9 mouse cellular contexts compared by ENCODE assay signal in the genomic region with DNA sequence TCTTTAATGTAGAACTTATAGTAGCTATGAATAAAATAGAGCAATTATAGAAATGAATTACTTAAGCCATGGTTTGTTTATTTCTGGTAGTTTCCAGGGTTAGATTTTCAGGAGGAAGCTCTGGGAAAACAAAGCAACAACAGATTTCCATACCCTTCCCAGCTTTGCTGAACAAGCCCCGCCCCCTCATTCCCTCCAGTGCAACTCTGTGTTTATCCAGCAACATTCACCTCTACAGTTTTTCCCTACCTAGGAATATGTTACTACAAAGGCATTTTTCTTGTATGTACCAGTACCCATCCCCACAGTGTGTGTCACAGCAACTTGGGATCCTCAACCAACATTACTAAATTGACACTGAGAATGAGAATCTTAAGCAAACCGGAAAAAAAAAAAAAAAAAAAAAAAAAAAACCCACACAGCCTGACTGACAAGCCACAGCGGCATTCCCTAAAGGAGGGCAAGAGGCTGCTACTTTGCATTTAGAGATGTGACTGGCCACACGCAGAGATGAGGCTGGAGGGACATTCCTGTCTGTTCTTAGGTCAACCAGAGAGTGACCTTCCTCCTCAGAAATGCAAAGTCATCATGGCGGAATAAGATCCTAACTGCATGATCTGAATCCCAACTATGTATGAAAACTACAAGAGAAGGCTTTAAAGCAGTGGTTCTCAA.
DNase-seq lines count a peak whose midpoint lies in the region; ATAC-seq lines count a peak whose summit lies in the region.
"Had no signal": no experiment of that assay in that cellular context is flagged by ENCODE, and none has a peak within 500 bp of the region (broad histone marks: within the 10 kb centered on the region; RNA-seq: fewer than 3 reads in every experiment).

No protein-coding gene starts in this region.

- no peaks in the 10 kb centered on the region for H3K27me3 ChIP-seq in heart, embryonic 16.5 days (ENCODE audit: control insufficient read depth, insufficient read depth, low read length)
- no peaks in the 10 kb centered on the region for H3K27me3 ChIP-seq in forebrain, embryonic 15.5 days
- H3K27me3 ChIP-seq in midbrain, embryonic 13.5 days: no peaks in the 10 kb centered on the region

- no peaks in the 10 kb centered on the region for H3K36me3 ChIP-seq in heart, embryonic 16.5 days (ENCODE audit: control insufficient read depth, insufficient read depth)
- no peaks in the 10 kb centered on the region for H3K36me3 ChIP-seq in forebrain, embryonic 15.5 days
- H3K36me3 ChIP-seq in midbrain, embryonic 13.5 days: no peaks in the 10 kb centered on the region

- intact Hi-C loops in gastrocnemius, postnatal 14 days (cut with DNase I; ENCODE audit: low total_unique reads): loop anchor here (10.0 kb wide), 1 partner anchor 315 kb away; no protein-coding TSS in a partner anchor

- ATAC-seq in heart, embryonic 16.5 days (replicated peaks; ENCODE audit: extremely low read depth, insufficient read depth, low FRiP score): no peak
- peak; percentile 57; the same call in 1 of the 2 replicates for ATAC-seq in forebrain, embryonic 15.5 days (replicated peaks)
- ATAC-seq in midbrain, embryonic 13.5 days: 0 out of 2 replicates have a peak, but pooled peaks have one; percentile 60

- no peak overlapping the region for H3K27ac ChIP-seq in heart, embryonic 16.5 days (ENCODE audit: low read length)
- peak overlapping the region; percentile 84 for H3K27ac ChIP-seq in forebrain, embryonic 15.5 days (replicated peaks)
- H3K27ac ChIP-seq in midbrain, embryonic 13.5 days: peak overlapping the region; percentile 81; the same call in 1 of the 2 replicates

- H3K4me3 ChIP-seq in heart, embryonic 16.5 days (ENCODE audit: low read length): no peak overlapping the region
- no peak overlapping the region for H3K4me3 ChIP-seq in forebrain, embryonic 15.5 days
- no peak overlapping the region for H3K4me3 ChIP-seq in midbrain, embryonic 13.5 days (replicated peaks)

- DNase-seq in heart, postnatal 4 days: no peak
- peak; percentile 7 for DNase-seq in MN1 (ENCODE audit: low spot score)
- DNase-seq in layer of hippocampus, adult 9-11 months: no peak
- no peak for DNase-seq in gastrocnemius, postnatal 14 days
- DNase-seq in cerebellum, adult 9-10 months: no peak
- DNase-seq: gastrocnemius, postnatal 36 days had no signal

- no peaks in the 10 kb centered on the region for H3K9me3 ChIP-seq in heart, embryonic 16.5 days (replicated peaks; ENCODE audit: control insufficient read depth, low read length)
- no peaks in the 10 kb centered on the region for H3K9me3 ChIP-seq in forebrain, embryonic 15.5 days
- H3K9me3 ChIP-seq in midbrain, embryonic 13.5 days: no peaks in the 10 kb centered on the region

- WGBS in heart, embryonic 16.5 days: 23% methylated on average over 5 of the region's 5 CpGs
- 17% methylated on average over 5 of the region's 5 CpGs for WGBS in forebrain, embryonic 15.5 days
- WGBS in midbrain, embryonic 13.5 days: 7% methylated on average over 5 of the region's 5 CpGs

- peak overlapping the region; percentile 13; the same call in 1 of the 2 replicates for H3K4me2 ChIP-seq in heart, embryonic 16.5 days (ENCODE audit: low read depth, low read length)
- H3K4me2 ChIP-seq in forebrain, embryonic 15.5 days (replicated peaks): peak overlapping the region; percentile 38
- H3K4me2 ChIP-seq in midbrain, embryonic 13.5 days (replicated peaks): peak overlapping the region; percentile 7

- H3K4me1 ChIP-seq in heart, embryonic 16.5 days (ENCODE audit: control insufficient read depth, insufficient read depth, low read length): peaks cover 8% of the 10 kb centered on the region; the same call in 1 of the 2 replicates
- peaks cover 35% of the 10 kb centered on the region for H3K4me1 ChIP-seq in forebrain, embryonic 15.5 days
- H3K4me1 ChIP-seq in midbrain, embryonic 13.5 days (replicated peaks): peaks cover 20% of the 10 kb centered on the region

- H3K9ac ChIP-seq in heart, embryonic 16.5 days (ENCODE audit: low read length): no peak overlapping the region
- no peak overlapping the region for H3K9ac ChIP-seq in forebrain, embryonic 15.5 days (replicated peaks)
- no peak overlapping the region for H3K9ac ChIP-seq in midbrain, embryonic 13.5 days (replicated peaks)
